Comparison of ENCODE assay signal across 8 mouse cellular contexts in genomic region chr3:102995605-102996321, GRCm38 (mm10). TPM values are rescaled to one million over a fixed set of nuclear protein-coding genes. Genes with fewer than 3 reads are reported as not detected.
DNase-seq lines count a peak whose midpoint lies in the region; ATAC-seq lines count a peak whose summit lies in the region.

Gene Sike1, plus strand, starts transcription at chr3:102995708.

- ATAC-seq in hindbrain, embryonic 12.5 days (ENCODE audit: low FRiP score), result peak; percentile 99

- peaks cover 16% of the 10 kb centered on the region for H3K4me1 ChIP-seq in hindbrain, embryonic 12.5 days

- WGBS in hindbrain, embryonic 12.5 days, result under 1% methylated on average over 51 of the region's 60 CpGs

- peak within 1 kb of the TSS; percentile 88 for H3K9ac ChIP-seq in hindbrain, embryonic 12.5 days

- H3K4me3 ChIP-seq in hindbrain, embryonic 12.5 days, result peak within 1 kb of the TSS; percentile 69

- H3K27ac ChIP-seq in hindbrain, embryonic 12.5 days, result peak within 1 kb of the TSS; percentile 86

- peaks cover 3% of the 10 kb centered on the region; the same call in 1 of the 2 replicates for H3K9me3 ChIP-seq in hindbrain, embryonic 12.5 days (replicated peaks)

- peak; percentile 91 for DNase-seq in Muller cell, postnatal 12 days (ENCODE audit: inconsistent ontology term)
- peak; percentile 94 for DNase-seq in cerebellum, adult 9-11 months
- peak; percentile 87 to 91 for DNase-seq in frontal cortex, postnatal 10 days (ENCODE audit: low spot score in 2 of 2)
- peak; percentile 90 to 93 for DNase-seq in layer of hippocampus, postnatal 14 days (ENCODE audit: low spot score in 2 of 2)
- DNase-seq in lung, postnatal 14 days, result peak; percentile 97
- peak; percentile 76 for DNase-seq in retina, adult 2 months (ENCODE audit: low read depth, low spot score)
- peak; percentile 93 to 94 for DNase-seq in thymus, postnatal 36 days

- H3K36me3 ChIP-seq in hindbrain, embryonic 12.5 days, result peaks cover 29% of the 10 kb centered on the region

- H3K27me3 ChIP-seq in hindbrain, embryonic 12.5 days, result no peaks in the 10 kb centered on the region

- H3K4me2 ChIP-seq in hindbrain, embryonic 12.5 days (replicated peaks), result peak within 1 kb of the TSS; percentile 69

RNA-seq across cellular contexts. Expression of gene Sike1, which starts in this region (rescaled TPM):
- 71.7 and 89.3 TPM in 2 replicates for polyA plus RNA-seq in hindbrain, embryonic 12.5 days (2016; fragmentation: Nextera tagmentation; extraction: Ambion mirVana)
- total RNA-seq in layer of hippocampus, postnatal 14 days (2021), result 10 to 100 TPM; 77.9 to 93.2 TPM

Comparison
In these comparisons a context has a peak if more than half of its experiments do, and no peak if none do; other contexts are left out.
1. Peak in every context shown above with its lines: DNase-seq, ATAC-seq, H3K4me3 ChIP-seq and H3K27ac ChIP-seq.